Mouse (Mus musculus) liver, postnatal 0 days (tissue): ENCODE data around the gene Scd4.

Source experiments
- CTCF ChIP-seq: sonication (generic); IDR thresholded peaks from 2 replicates; pipeline ENCODE4 v1.5.1; 2016; ENCODE audit warnings: antibody characterized with exemption, low read depth
- EP300 ChIP-seq: IDR thresholded peaks from 2 replicates; pipeline ENCODE4 v1.6.1; 2016; ENCODE audit warnings: antibody characterized with exemption, low read depth, mild to moderate bottlenecking

GRCm38 (mm10) chr19:44387746-44388474 is 55.0 kb downstream of the Scd4 start:
- no peak for TF ChIP-seq CTCF
- no peak for TF ChIP-seq EP300
